8 mouse cellular contexts compared by ENCODE assay signal in genomic region chr5:30233042-30233441, GRCm38 (mm10). TPM values are rescaled to one million over a fixed set of nuclear protein-coding genes. Genes with fewer than 3 reads are reported as not detected.
DNase-seq lines count a peak whose midpoint lies in the region; ATAC-seq lines count a peak whose summit lies in the region.
"Had no signal": no experiment of that assay in that cellular context is flagged by ENCODE, and none has a peak within 500 bp of the region (broad histone marks: within the 10 kb centered on the region; RNA-seq: fewer than 3 reads in every experiment).

No protein-coding gene starts in this region.

- peak overlapping the region; percentile 89 for H3K4me2 ChIP-seq in lung, embryonic 16.5 days (ENCODE audit: low read depth, low read length)
- H3K4me2 ChIP-seq in forebrain, embryonic 11.5 days (ENCODE audit: low read depth, low read length, severe bottlenecking) = peak overlapping the region; percentile 74
- peak overlapping the region; percentile 64 for H3K4me2 ChIP-seq in midbrain, embryonic 16.5 days (ENCODE audit: low read length)

- no peaks in the 10 kb centered on the region for H3K36me3 ChIP-seq in lung, embryonic 16.5 days (ENCODE audit: control insufficient read depth, insufficient read depth, low read length)
- no peaks in the 10 kb centered on the region for H3K36me3 ChIP-seq in forebrain, embryonic 11.5 days (ENCODE audit: control insufficient read depth, insufficient read depth, low read length)
- no peaks in the 10 kb centered on the region for H3K36me3 ChIP-seq in midbrain, embryonic 16.5 days (ENCODE audit: control insufficient read depth, insufficient read depth, low read length)

- H3K27ac ChIP-seq in lung, embryonic 16.5 days (ENCODE audit: low read length) = peak overlapping the region; percentile 73
- peak overlapping the region; percentile 75 for H3K27ac ChIP-seq in forebrain, embryonic 11.5 days (ENCODE audit: low read depth, low read length)
- peak overlapping the region; percentile 91 for H3K27ac ChIP-seq in midbrain, embryonic 16.5 days (ENCODE audit: low read length)

- no peak for DNase-seq in lung, postnatal 36 days
- DNase-seq in adrenal gland, postnatal 25 days = peak; percentile 17
- peak; percentile 55 for DNase-seq in forebrain, embryonic 11.5 days (ENCODE audit: low spot score)
- DNase-seq in kidney, postnatal 10 days = peak; percentile 22
- peak; percentile 51 for DNase-seq in thymus, postnatal 25 days

- WGBS in lung, embryonic 16.5 days = 4% methylated on average over 15 of the region's 15 CpGs
- 4% methylated on average over 15 of the region's 15 CpGs for WGBS in forebrain, embryonic 11.5 days
- under 1% methylated on average over 15 of the region's 15 CpGs for WGBS in midbrain, embryonic 16.5 days

- ATAC-seq in lung, embryonic 16.5 days (ENCODE audit: low read depth) = 0 out of 2 replicates have a peak, but pooled peaks have one; percentile 2
- ATAC-seq in forebrain, embryonic 11.5 days (replicated peaks; ENCODE audit: low FRiP score) = no peak
- peak; percentile 13; the same call in 1 of the 2 replicates for ATAC-seq in midbrain, embryonic 16.5 days

- H3K9ac ChIP-seq in lung, embryonic 16.5 days (ENCODE audit: low read length) = peak overlapping the region; percentile 86
- peak overlapping the region; percentile 69 for H3K9ac ChIP-seq in forebrain, embryonic 11.5 days (ENCODE audit: low read length)
- H3K9ac ChIP-seq in midbrain, embryonic 16.5 days (ENCODE audit: low read depth, low read length) = peak overlapping the region; percentile 91

- H3K9me3 ChIP-seq in lung, embryonic 16.5 days (ENCODE audit: control insufficient read depth, low read length) = no peaks in the 10 kb centered on the region
- no peaks in the 10 kb centered on the region for H3K9me3 ChIP-seq in forebrain, embryonic 11.5 days (ENCODE audit: control insufficient read depth, low read length)
- no peaks in the 10 kb centered on the region for H3K9me3 ChIP-seq in midbrain, embryonic 16.5 days (replicated peaks; ENCODE audit: control insufficient read depth, low read length, poor library complexity, severe bottlenecking)

- peaks cover 21% of the 10 kb centered on the region for H3K4me1 ChIP-seq in lung, embryonic 16.5 days (replicated peaks; ENCODE audit: control insufficient read depth, insufficient read depth, low read length)
- peaks cover 5% of the 10 kb centered on the region; the same call in 1 of the 2 replicates for H3K4me1 ChIP-seq in forebrain, embryonic 11.5 days (replicated peaks; ENCODE audit: control insufficient read depth, insufficient read depth, low read length)
- H3K4me1 ChIP-seq in midbrain, embryonic 16.5 days (ENCODE audit: control insufficient read depth, insufficient read depth, low read length) = peaks cover 25% of the 10 kb centered on the region

- H3K27me3 ChIP-seq in lung, embryonic 16.5 days (ENCODE audit: control insufficient read depth, insufficient read depth, low read depth, low read length) = no peaks in the 10 kb centered on the region
- no peaks in the 10 kb centered on the region for H3K27me3 ChIP-seq in forebrain, embryonic 11.5 days (ENCODE audit: control insufficient read depth, insufficient read depth, low read length)
- no peaks in the 10 kb centered on the region for H3K27me3 ChIP-seq in midbrain, embryonic 16.5 days (ENCODE audit: control insufficient read depth, insufficient read depth, low read depth, low read length)

- peak overlapping the region; percentile 85 for H3K4me3 ChIP-seq in lung, embryonic 16.5 days (ENCODE audit: low read length)
- H3K4me3 ChIP-seq in forebrain, embryonic 11.5 days (ENCODE audit: low read depth, low read length) = peak overlapping the region; percentile 66
- H3K4me3 ChIP-seq in midbrain, embryonic 16.5 days (ENCODE audit: low read depth, low read length) = peak overlapping the region; percentile 69

RNA-seq across cellular contexts. Expression of gene Selenoi, which starts 0.7 kb away (rescaled TPM):
- 15.1 and 19.4 TPM in 2 replicates for polyA plus RNA-seq in lung, embryonic 16.5 days (2015; fragmentation: Nextera tagmentation; extraction: Ambion mirVana)
- 22.6 and 22.7 TPM in 2 replicates for total RNA-seq in adrenal gland, postnatal 25 days (2021)
- 22.7 and 24.1 TPM in 2 replicates for polyA plus RNA-seq in forebrain, embryonic 11.5 days (2014; fragmentation: Nextera tagmentation; extraction: Ambion mirVana)
- 32.5 and 34.7 TPM in 2 replicates for polyA plus RNA-seq in midbrain, embryonic 16.5 days (2015; fragmentation: Nextera tagmentation; extraction: Ambion mirVana)

RNA-seq across cellular contexts. Expression of gene Adgrf3, which starts 27.5 kb away (rescaled TPM):
- polyA plus RNA-seq in lung, embryonic 16.5 days (2015; fragmentation: Nextera tagmentation; extraction: Ambion mirVana) = 0.11 and 0.25 TPM in 2 replicates
- total RNA-seq in adrenal gland, postnatal 25 days (2021) = not detected in 2 replicates
- not detected in 2 replicates for polyA plus RNA-seq in forebrain, embryonic 11.5 days (2014; fragmentation: Nextera tagmentation; extraction: Ambion mirVana)
- not detected in 2 replicates for polyA plus RNA-seq in midbrain, embryonic 16.5 days (2015; fragmentation: Nextera tagmentation; extraction: Ambion mirVana)
- polyA plus RNA-seq: large intestine, adult 2 months had no signal

RNA-seq across cellular contexts. Expression of gene Drc1, which starts 48.1 kb away (rescaled TPM):
- polyA plus RNA-seq in lung, embryonic 16.5 days (2015; fragmentation: Nextera tagmentation; extraction: Ambion mirVana) = 4.8 and 5.8 TPM in 2 replicates
- 0.82 TPM in 1 of 2 replicates, not detected in the other for total RNA-seq in adrenal gland, postnatal 25 days (2021)
- 0.99 and 1.1 TPM in 2 replicates for polyA plus RNA-seq in forebrain, embryonic 11.5 days (2014; fragmentation: Nextera tagmentation; extraction: Ambion mirVana)
- polyA plus RNA-seq in midbrain, embryonic 16.5 days (2015; fragmentation: Nextera tagmentation; extraction: Ambion mirVana) = 9.5 and 10.2 TPM in 2 replicates
